Mouse (Mus musculus): ENCODE results near the gene E030018B13Rik. TPM values are rescaled to one million over a fixed set of nuclear protein-coding genes. Genes with fewer than 3 reads are reported as not detected.

Gene E030018B13Rik
- polyA plus RNA-seq, 1 experiment from 2014 or later: not detected

- WGBS: 87% methylated on average over 12 of the region's 12 CpGs
- no peak for ATAC-seq
Measured at GRCm38 (mm10) chr7:63957872-63958640, 41.4 kb downstream of the E030018B13Rik start.

GRCm38 (mm10) chr7:63963632-63964031 lies 47.0 kb downstream of the E030018B13Rik start:
- Histone ChIP-seq H3K27me3 (replicated peaks; ENCODE audit: control insufficient read depth, insufficient read depth, low read length) (no peaks in the 10 kb centered on the region), H3K4me1 (replicated peaks; ENCODE audit: control insufficient read depth, insufficient read depth, low read length) (no peaks in the 10 kb centered on the region), H3K27ac (ENCODE audit: low read depth, low read length) (no peak overlapping the region), H3K36me3 (ENCODE audit: control insufficient read depth, insufficient read depth) (no peaks in the 10 kb centered on the region), H3K9ac (ENCODE audit: low read depth, low read length) (no peak overlapping the region), H3K4me2 (replicated peaks; ENCODE audit: low read depth) (no peak overlapping the region), H3K4me3 (ENCODE audit: low read depth, low read length) (no peak overlapping the region), H3K9me3 (ENCODE audit: control insufficient read depth) (no peaks in the 10 kb centered on the region)
- TF ChIP-seq CTCF (IDR thresholded peaks at IDR 0.05; ENCODE audit: low read depth): no peak
- no peak for ATAC-seq
- 66% methylated on average over 5 of the region's 5 CpGs for WGBS

More at GRCm38 (mm10) chr7:63957872-63958640, 41.4 kb downstream of the E030018B13Rik start:
- Histone ChIP-seq H3K36me3 (ENCODE audit: control insufficient read depth, insufficient read depth) (no peaks in the 10 kb centered on the region), H3K9ac (ENCODE audit: low read depth, low read length) (no peak overlapping the region), H3K27ac (ENCODE audit: low read depth, low read length) (no peak overlapping the region), H3K9me3 (ENCODE audit: control insufficient read depth) (no peaks in the 10 kb centered on the region), H3K27me3 (replicated peaks; ENCODE audit: control insufficient read depth, insufficient read depth, low read length) (no peaks in the 10 kb centered on the region), H3K4me3 (ENCODE audit: low read depth, low read length) (no peak overlapping the region), H3K4me1 (replicated peaks; ENCODE audit: control insufficient read depth, insufficient read depth, low read length) (no peaks in the 10 kb centered on the region), H3K4me2 (replicated peaks; ENCODE audit: low read depth) (no peak overlapping the region)
- TF ChIP-seq CTCF (IDR thresholded peaks at IDR 0.05; ENCODE audit: low read depth): no peak

- no peaks in the 10 kb centered on the region for H3K36me3 ChIP-seq (ENCODE audit: control insufficient read depth, insufficient read depth)
- no peak overlapping the region for H3K9ac ChIP-seq (ENCODE audit: low read depth, low read length)
- H3K9me3 ChIP-seq (ENCODE audit: control insufficient read depth): no peaks in the 10 kb centered on the region
- no peak overlapping the region for H3K4me3 ChIP-seq (ENCODE audit: low read depth, low read length)
- H3K4me2 ChIP-seq (replicated peaks; ENCODE audit: low read depth): no peak overlapping the region
- WGBS: 71% methylated on average over 6 of the region's 6 CpGs
- ATAC-seq: no peak
- no peak for TF ChIP-seq CTCF (IDR thresholded peaks at IDR 0.05; ENCODE audit: low read depth)
- H3K27me3 ChIP-seq (replicated peaks; ENCODE audit: control insufficient read depth, insufficient read depth, low read length): no peaks in the 10 kb centered on the region
- no peak overlapping the region for H3K27ac ChIP-seq (ENCODE audit: low read depth, low read length)
- H3K4me1 ChIP-seq (replicated peaks; ENCODE audit: control insufficient read depth, insufficient read depth, low read length): no peaks in the 10 kb centered on the region
Measured at GRCm38 (mm10) chr7:63964121-63964520, 47.5 kb downstream of the E030018B13Rik start.

DNA sequence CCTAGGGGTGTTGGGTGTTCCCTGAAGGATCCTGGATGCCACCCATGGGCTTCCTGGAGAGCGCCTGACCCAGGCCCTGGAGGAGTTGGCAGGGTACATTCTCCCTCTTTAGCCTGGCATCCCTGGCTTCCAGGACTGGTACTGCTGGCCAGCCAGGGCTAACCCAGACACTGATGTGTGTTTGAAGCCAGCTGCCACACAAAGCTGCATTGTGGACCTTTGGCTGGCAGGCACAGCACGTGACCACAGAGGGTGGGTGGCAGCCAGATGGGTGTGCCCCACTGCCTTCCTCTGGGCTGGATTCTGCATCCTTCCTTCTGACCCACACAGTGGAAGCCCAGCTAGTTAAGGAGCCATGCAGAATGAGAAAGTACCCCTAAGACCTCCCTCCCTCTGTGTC lies 48.5 kb downstream of the E030018B13Rik start:
- 0 out of 2 replicates have a peak, but pooled peaks have one; percentile 28 for ATAC-seq
- H3K27me3 ChIP-seq (replicated peaks; ENCODE audit: control insufficient read depth, insufficient read depth, low read length): no peaks in the 10 kb centered on the region
- H3K4me1 ChIP-seq (replicated peaks; ENCODE audit: control insufficient read depth, insufficient read depth, low read length): no peaks in the 10 kb centered on the region
- no peak overlapping the region for H3K27ac ChIP-seq (ENCODE audit: low read depth, low read length)
- WGBS: 75% methylated on average over 2 of the region's 2 CpGs
- no peak overlapping the region for H3K9ac ChIP-seq (ENCODE audit: low read depth, low read length)
- H3K4me3 ChIP-seq (ENCODE audit: low read depth, low read length): no peak overlapping the region
- no peaks in the 10 kb centered on the region for H3K36me3 ChIP-seq (ENCODE audit: control insufficient read depth, insufficient read depth)
- no peak overlapping the region for H3K4me2 ChIP-seq (replicated peaks; ENCODE audit: low read depth)
- H3K9me3 ChIP-seq (ENCODE audit: control insufficient read depth): no peaks in the 10 kb centered on the region
- peak; percentile 14; the same call in 1 of the 2 replicates for TF ChIP-seq CTCF (IDR thresholded peaks at IDR 0.05; ENCODE audit: low read depth)

DNA sequence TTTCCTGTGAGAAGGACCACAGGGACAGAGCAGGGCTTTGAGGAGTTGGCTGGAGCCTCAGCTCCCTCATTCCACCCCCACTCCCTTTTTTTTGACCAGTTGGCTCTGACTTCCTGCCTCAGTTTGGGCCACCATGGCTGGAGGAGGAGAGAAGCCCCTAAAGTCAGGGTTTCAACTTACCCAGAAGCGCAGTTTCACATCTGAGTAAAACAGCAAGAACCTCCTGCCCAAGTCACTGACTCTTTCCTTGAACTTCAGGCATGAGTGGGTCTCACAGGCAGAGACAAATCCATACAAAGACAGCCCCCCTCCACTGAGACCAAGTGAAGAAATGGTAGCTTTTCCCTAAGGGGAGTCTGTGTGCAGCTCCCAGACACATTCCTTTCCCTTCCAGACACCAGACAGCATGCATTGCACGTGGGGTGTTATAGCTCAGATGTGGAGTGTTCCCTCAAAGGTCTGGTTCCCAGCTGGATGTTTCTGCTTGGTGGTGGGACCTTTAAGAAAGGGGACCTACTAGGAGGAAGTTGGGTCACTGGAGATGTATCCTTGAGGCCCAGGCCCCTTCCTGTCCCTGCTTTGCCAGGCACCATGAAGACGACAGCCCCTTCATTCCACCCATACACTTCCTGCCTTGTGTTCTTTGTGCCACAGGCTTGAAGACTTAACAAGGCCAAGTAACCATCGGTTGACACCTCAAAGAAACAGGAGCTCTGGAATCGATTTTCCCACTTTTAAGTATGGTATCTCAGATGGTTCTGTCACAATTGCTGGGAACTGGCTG lies 49.2 kb downstream of the E030018B13Rik start:
- no peaks in the 10 kb centered on the region for H3K27me3 ChIP-seq (replicated peaks; ENCODE audit: control insufficient read depth, insufficient read depth, low read length)
- no peak overlapping the region for H3K4me3 ChIP-seq (ENCODE audit: low read depth, low read length)
- H3K9ac ChIP-seq (ENCODE audit: low read depth, low read length): no peak overlapping the region
- no peaks in the 10 kb centered on the region for H3K9me3 ChIP-seq (ENCODE audit: control insufficient read depth)
- WGBS: 70% methylated on average over 5 of the region's 5 CpGs
- H3K4me2 ChIP-seq (replicated peaks; ENCODE audit: low read depth): no peak overlapping the region
- H3K27ac ChIP-seq (ENCODE audit: low read depth, low read length): no peak overlapping the region
- no peak for ATAC-seq
- no peak for TF ChIP-seq CTCF (IDR thresholded peaks at IDR 0.05; ENCODE audit: low read depth)
- H3K36me3 ChIP-seq (ENCODE audit: control insufficient read depth, insufficient read depth): no peaks in the 10 kb centered on the region
- H3K4me1 ChIP-seq (replicated peaks; ENCODE audit: control insufficient read depth, insufficient read depth, low read length): no peaks in the 10 kb centered on the region

DNA sequence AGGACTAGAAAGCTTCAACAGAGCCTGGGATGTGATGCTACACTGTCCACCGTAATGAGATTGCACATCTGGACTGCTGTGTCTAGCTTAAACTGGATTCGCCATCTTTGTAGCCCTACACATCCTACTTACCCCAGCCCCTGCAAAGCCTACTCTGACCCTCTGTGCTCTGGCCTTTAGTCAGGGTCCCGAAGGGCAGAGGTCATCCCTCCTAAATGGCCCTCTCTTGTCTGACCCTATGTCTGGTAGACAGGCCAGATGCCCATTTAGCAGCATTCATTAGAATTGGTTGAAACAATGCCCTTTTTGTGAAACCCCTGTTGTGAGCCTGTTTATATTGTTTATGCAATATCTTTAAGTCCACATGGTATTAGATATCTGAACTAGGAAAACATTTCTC lies 53.3 kb downstream of the E030018B13Rik start:
- H3K4me2 ChIP-seq (replicated peaks; ENCODE audit: low read depth): no peak overlapping the region
- 82% methylated on average over 3 of the region's 3 CpGs for WGBS
- H3K9me3 ChIP-seq (ENCODE audit: control insufficient read depth): no peaks in the 10 kb centered on the region
- ATAC-seq: no peak
- no peak overlapping the region for H3K27ac ChIP-seq (ENCODE audit: low read depth, low read length)
- no peaks in the 10 kb centered on the region for H3K4me1 ChIP-seq (replicated peaks; ENCODE audit: control insufficient read depth, insufficient read depth, low read length)
- no peak overlapping the region for H3K4me3 ChIP-seq (ENCODE audit: low read depth, low read length)
- no peaks in the 10 kb centered on the region for H3K27me3 ChIP-seq (replicated peaks; ENCODE audit: control insufficient read depth, insufficient read depth, low read length)
- no peak overlapping the region for H3K9ac ChIP-seq (ENCODE audit: low read depth, low read length)
- TF ChIP-seq CTCF (IDR thresholded peaks at IDR 0.05; ENCODE audit: low read depth): no peak
- no peaks in the 10 kb centered on the region for H3K36me3 ChIP-seq (ENCODE audit: control insufficient read depth, insufficient read depth)

Other genes starting within 250 kb of the E030018B13Rik start
- 19.3 and 24.5 TPM in 2 replicates for gene Klf13, start 22.1 kb downstream of the E030018B13Rik start, polyA plus RNA-seq (2015; fragmentation: Nextera tagmentation; extraction: Ambion mirVana)
- gene Trpm1, start 237.0 kb downstream of the E030018B13Rik start, polyA plus RNA-seq (2015; fragmentation: Nextera tagmentation; extraction: Ambion mirVana): not detected in 2 replicates

Data from intestine, postnatal 0 days (tissue).